Mouse (Mus musculus): Measurements from ENCODE around the gene Camkv. TPM values are rescaled to one million over a fixed set of nuclear protein-coding genes. Genes with fewer than 3 reads are reported as not detected.

Gene Camkv
- polyA plus RNA-seq, 1 experiment from 2014 or later = 3.5 TPM

DNA sequence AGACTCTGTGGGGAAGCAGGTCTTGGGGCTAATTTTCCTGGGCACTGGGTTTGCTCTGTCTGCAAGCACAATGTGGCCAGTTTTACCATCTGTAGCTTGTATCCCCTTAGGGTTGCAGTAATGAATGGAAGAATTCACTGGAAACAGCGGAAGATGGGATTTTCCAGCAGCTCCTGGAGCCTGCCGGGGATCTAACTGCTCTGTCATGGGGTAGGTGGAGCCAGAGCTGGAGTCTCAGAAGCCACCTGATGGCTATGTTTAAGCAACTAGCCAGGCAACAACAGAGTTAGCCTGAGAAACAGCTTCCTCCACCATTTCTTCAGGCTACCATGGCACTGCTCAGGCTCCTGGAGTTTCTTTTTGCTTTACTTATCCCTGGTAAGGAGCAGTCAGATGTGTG lies 56.7 kb downstream of the Camkv start, which contains the start of gene Cdhr4:
TSS of gene Cdhr4 (plus strand) at position 301 of the 400 bp plus-strand sequence.
- no peaks in the 10 kb centered on the region for H3K27me3 ChIP-seq (ENCODE audit: control insufficient read depth, insufficient read depth, low read length)
- 32% methylated on average over 2 of the region's 2 CpGs for WGBS
- H3K4me1 ChIP-seq (ENCODE audit: control insufficient read depth, insufficient read depth, low read length) = no peaks in the 10 kb centered on the region
- ATAC-seq (replicated peaks; ENCODE audit: insufficient number of reproducible peaks, low FRiP score, low TSS enrichment, low read depth) = no peak
- H3K4me3 ChIP-seq (ENCODE audit: low read depth, low read length) = no peak within 1 kb of the TSS
- H3K4me2 ChIP-seq (ENCODE audit: low read depth, low read length) = no peak within 1 kb of the TSS
- H3K36me3 ChIP-seq (replicated peaks; ENCODE audit: control insufficient read depth, insufficient read depth, low read depth, low read length) = no peaks in the 10 kb centered on the region
- no peak for DNase-seq (ENCODE audit: low spot score)
- H3K27ac ChIP-seq (replicated peaks; ENCODE audit: low read depth, low read length) = no peak within 1 kb of the TSS
- H3K9ac ChIP-seq (replicated peaks; ENCODE audit: low read length) = no peak within 1 kb of the TSS
- no peaks in the 10 kb centered on the region for H3K9me3 ChIP-seq (replicated peaks; ENCODE audit: control insufficient read depth, low read length)

DNA sequence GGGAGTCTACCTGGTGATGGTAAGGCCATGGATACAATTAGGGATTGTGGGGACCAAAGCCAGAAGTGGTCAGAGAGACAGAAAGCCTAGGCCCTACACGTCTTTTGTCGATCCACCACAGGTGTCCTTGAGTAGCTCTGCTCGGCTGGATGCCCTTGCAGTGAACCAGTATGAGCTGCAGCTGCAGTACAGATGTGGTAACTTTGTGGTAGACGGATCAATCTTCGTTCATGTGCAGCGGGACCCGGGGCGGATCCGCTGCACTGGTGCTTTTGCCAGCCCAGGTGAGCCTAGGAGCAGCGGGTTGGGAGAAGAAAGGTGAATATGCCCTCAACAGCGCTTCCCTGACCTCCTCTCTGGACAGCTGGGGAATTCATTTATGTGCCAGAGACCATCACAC lies 57.5 kb downstream of the Camkv start:
- no peak for ATAC-seq (replicated peaks; ENCODE audit: insufficient number of reproducible peaks, low FRiP score, low TSS enrichment, low read depth)
- H3K9ac ChIP-seq (replicated peaks; ENCODE audit: low read length) = no peak overlapping the region
- 86% methylated on average over 11 of the region's 11 CpGs for WGBS

DNA sequence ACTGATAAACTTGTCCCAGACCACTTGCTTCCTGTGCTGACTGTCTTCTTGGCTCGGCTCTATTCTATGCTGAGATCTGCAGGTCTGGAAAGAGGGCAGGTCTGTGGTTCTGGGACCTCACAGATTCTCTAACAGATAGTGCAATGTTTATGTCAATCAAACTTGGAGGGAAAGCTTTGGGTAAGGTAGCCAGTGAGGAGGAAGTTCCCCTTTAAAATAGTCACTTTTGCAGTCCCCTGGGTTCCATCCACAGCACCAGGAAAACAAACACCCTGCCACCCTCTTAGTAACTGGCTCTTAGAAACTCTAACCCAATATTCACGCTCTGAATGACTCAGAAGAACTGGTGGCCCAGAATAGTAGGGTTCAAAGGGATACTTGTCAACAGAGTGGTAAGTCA lies 59.0 kb downstream of the Camkv start:
- H3K4me1 ChIP-seq (ENCODE audit: control insufficient read depth, insufficient read depth, low read length) = no peaks in the 10 kb centered on the region
- no peaks in the 10 kb centered on the region for H3K36me3 ChIP-seq (replicated peaks; ENCODE audit: control insufficient read depth, insufficient read depth, low read depth, low read length)
- no peak overlapping the region for H3K9ac ChIP-seq (replicated peaks; ENCODE audit: low read length)
- WGBS = 71% methylated on average over 2 of the region's 2 CpGs
- H3K27ac ChIP-seq (replicated peaks; ENCODE audit: low read depth, low read length) = no peak overlapping the region
- ATAC-seq (replicated peaks; ENCODE audit: insufficient number of reproducible peaks, low FRiP score, low TSS enrichment, low read depth) (no peak), DNase-seq (ENCODE audit: low spot score) (no peak)
- no peaks in the 10 kb centered on the region for H3K27me3 ChIP-seq (ENCODE audit: control insufficient read depth, insufficient read depth, low read length)
- no peaks in the 10 kb centered on the region for H3K9me3 ChIP-seq (replicated peaks; ENCODE audit: control insufficient read depth, low read length)
- no peak overlapping the region for H3K4me2 ChIP-seq (ENCODE audit: low read depth, low read length)
- no peak overlapping the region for H3K4me3 ChIP-seq (ENCODE audit: low read depth, low read length)

More for the DNA sequence above, 57.5 kb downstream of the Camkv start:
- no peaks in the 10 kb centered on the region for H3K27me3 ChIP-seq (ENCODE audit: control insufficient read depth, insufficient read depth, low read length)
- no peaks in the 10 kb centered on the region for H3K9me3 ChIP-seq (replicated peaks; ENCODE audit: control insufficient read depth, low read length)
- no peak overlapping the region for H3K4me3 ChIP-seq (ENCODE audit: low read depth, low read length)
- no peaks in the 10 kb centered on the region for H3K4me1 ChIP-seq (ENCODE audit: control insufficient read depth, insufficient read depth, low read length)
- H3K4me2 ChIP-seq (ENCODE audit: low read depth, low read length) = no peak overlapping the region
- no peak overlapping the region for H3K27ac ChIP-seq (replicated peaks; ENCODE audit: low read depth, low read length)
- no peak for DNase-seq (ENCODE audit: low spot score)
- no peaks in the 10 kb centered on the region for H3K36me3 ChIP-seq (replicated peaks; ENCODE audit: control insufficient read depth, insufficient read depth, low read depth, low read length)

DNA sequence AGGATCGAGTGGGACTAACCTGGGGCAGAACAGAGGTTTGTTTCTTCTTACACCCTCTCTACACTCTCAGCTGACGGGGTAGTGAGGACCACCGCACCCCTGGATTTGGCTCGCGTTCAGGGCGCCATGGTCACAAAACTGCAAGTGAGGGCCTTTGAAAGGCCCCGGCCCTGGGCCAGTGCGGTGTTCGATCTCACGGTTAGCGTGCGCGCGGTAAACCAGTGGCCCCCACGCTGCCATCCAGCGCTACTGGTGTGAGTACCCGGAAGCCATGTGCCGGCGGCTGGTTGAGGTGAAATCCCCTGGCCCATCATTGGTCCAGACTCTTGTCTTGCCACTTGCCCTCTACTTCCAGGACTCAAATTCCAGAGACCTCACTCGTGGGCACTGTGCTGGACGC lies 60.0 kb downstream of the Camkv start:
- ATAC-seq (replicated peaks; ENCODE audit: insufficient number of reproducible peaks, low FRiP score, low TSS enrichment, low read depth) = no peak
- no peaks in the 10 kb centered on the region for H3K36me3 ChIP-seq (replicated peaks; ENCODE audit: control insufficient read depth, insufficient read depth, low read depth, low read length)
- no peaks in the 10 kb centered on the region for H3K9me3 ChIP-seq (replicated peaks; ENCODE audit: control insufficient read depth, low read length)
- no peaks in the 10 kb centered on the region for H3K27me3 ChIP-seq (ENCODE audit: control insufficient read depth, insufficient read depth, low read length)
- no peak overlapping the region for H3K4me3 ChIP-seq (ENCODE audit: low read depth, low read length)
- 93% methylated on average over 21 of the region's 21 CpGs for WGBS
- no peak for DNase-seq (ENCODE audit: low spot score)
- H3K9ac ChIP-seq (replicated peaks; ENCODE audit: low read length) = no peak overlapping the region
- H3K4me2 ChIP-seq (ENCODE audit: low read depth, low read length) = no peak overlapping the region
- H3K4me1 ChIP-seq (ENCODE audit: control insufficient read depth, insufficient read depth, low read length) = no peaks in the 10 kb centered on the region
- no peak overlapping the region for H3K27ac ChIP-seq (replicated peaks; ENCODE audit: low read depth, low read length)

DNA sequence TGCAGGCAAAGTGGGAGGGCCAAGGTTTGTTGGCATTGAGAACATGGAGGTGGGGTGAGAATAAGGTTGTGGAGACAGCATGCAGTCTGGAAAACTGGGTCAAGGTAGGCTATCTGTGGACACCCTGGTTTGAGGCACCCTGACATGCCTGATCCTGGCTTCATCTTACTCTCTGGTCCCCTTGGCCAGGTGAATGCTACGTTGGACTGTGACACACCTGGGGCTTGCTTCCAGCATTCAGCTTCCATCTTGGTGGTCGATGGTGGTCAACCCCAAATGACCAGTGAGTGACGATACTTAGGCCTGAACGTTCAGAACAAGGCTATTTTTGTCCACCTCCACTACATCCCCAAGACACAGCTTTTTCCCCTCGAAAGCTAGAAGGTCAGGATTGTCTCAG lies 60.6 kb downstream of the Camkv start, which contains the start of gene Gm20662:
TSS of gene Gm20662 (plus strand) at position 301 of the 400 bp plus-strand sequence.
- Histone ChIP-seq H3K4me2 (ENCODE audit: low read depth, low read length) (no peak within 1 kb of the TSS), H3K27me3 (ENCODE audit: control insufficient read depth, insufficient read depth, low read length) (no peaks in the 10 kb centered on the region), H3K36me3 (replicated peaks; ENCODE audit: control insufficient read depth, insufficient read depth, low read depth, low read length) (no peaks in the 10 kb centered on the region), H3K27ac (replicated peaks; ENCODE audit: low read depth, low read length) (no peak within 1 kb of the TSS), H3K9ac (replicated peaks; ENCODE audit: low read length) (no peak within 1 kb of the TSS), H3K4me3 (ENCODE audit: low read depth, low read length) (no peak within 1 kb of the TSS), H3K4me1 (ENCODE audit: control insufficient read depth, insufficient read depth, low read length) (no peaks in the 10 kb centered on the region), H3K9me3 (replicated peaks; ENCODE audit: control insufficient read depth, low read length) (no peaks in the 10 kb centered on the region)
- ATAC-seq (replicated peaks; ENCODE audit: insufficient number of reproducible peaks, low FRiP score, low TSS enrichment, low read depth) (no peak), DNase-seq (ENCODE audit: low spot score) (no peak)
- 93% methylated on average over 5 of the region's 5 CpGs for WGBS

Other genes with a start within 250 kb of the Camkv start
- 17.6 and 17.7 TPM in 2 replicates for gene Sema3f, start 225.2 kb upstream of the Camkv start, polyA plus RNA-seq (2014; fragmentation: Nextera tagmentation; extraction: Ambion mirVana)
- 184 and 198 TPM in 2 replicates for gene Rbm5, start 164.7 kb upstream of the Camkv start, polyA plus RNA-seq (2014; fragmentation: Nextera tagmentation; extraction: Ambion mirVana)
- 96.7 and 101 TPM in 2 replicates for gene Rbm6, start 62.4 kb upstream of the Camkv start, polyA plus RNA-seq (2014; fragmentation: Nextera tagmentation; extraction: Ambion mirVana)
- 11.5 and 12.5 TPM in 2 replicates for gene Mon1a, start 47.5 kb upstream of the Camkv start, polyA plus RNA-seq (2014; fragmentation: Nextera tagmentation; extraction: Ambion mirVana)
- gene Mst1r, start 28.8 kb upstream of the Camkv start, polyA plus RNA-seq (2014; fragmentation: Nextera tagmentation; extraction: Ambion mirVana) = 0.49 and 0.79 TPM in 2 replicates
- not detected in 2 replicates for gene Actl11, start 7.2 kb upstream of the Camkv start, polyA plus RNA-seq (2014; fragmentation: Nextera tagmentation; extraction: Ambion mirVana)
- gene Traip, start 14.5 kb downstream of the Camkv start, polyA plus RNA-seq (2014; fragmentation: Nextera tagmentation; extraction: Ambion mirVana) = 34.2 and 34.8 TPM in 2 replicates
- 12.2 and 13.2 TPM in 2 replicates for gene Uba7, start 39.8 kb downstream of the Camkv start, polyA plus RNA-seq (2014; fragmentation: Nextera tagmentation; extraction: Ambion mirVana)
- 4.0 and 4.5 TPM in 2 replicates for gene Gm20661, start 47.4 kb downstream of the Camkv start, polyA plus RNA-seq (2014; fragmentation: Nextera tagmentation; extraction: Ambion mirVana)
- gene Inka1, start 50.2 kb downstream of the Camkv start, polyA plus RNA-seq (2014; fragmentation: Nextera tagmentation; extraction: Ambion mirVana) = 101 and 108 TPM in 2 replicates
- 7.6 and 10.2 TPM in 2 replicates for gene Cdhr4, start 56.8 kb downstream of the Camkv start, polyA plus RNA-seq (2014; fragmentation: Nextera tagmentation; extraction: Ambion mirVana)
- gene Gm20662, start 60.7 kb downstream of the Camkv start, polyA plus RNA-seq (2014; fragmentation: Nextera tagmentation; extraction: Ambion mirVana) = 0.14 and 0.59 TPM in 2 replicates
- 28.0 and 30.1 TPM in 2 replicates for gene Ip6k1, start 66.8 kb downstream of the Camkv start, polyA plus RNA-seq (2014; fragmentation: Nextera tagmentation; extraction: Ambion mirVana)
- gene Gmppb, start 113.6 kb downstream of the Camkv start, polyA plus RNA-seq (2014; fragmentation: Nextera tagmentation; extraction: Ambion mirVana) = 19.2 and 19.9 TPM in 2 replicates
- gene Amigo3, start 117.5 kb downstream of the Camkv start, polyA plus RNA-seq (2014; fragmentation: Nextera tagmentation; extraction: Ambion mirVana) = 1.4 and 1.5 TPM in 2 replicates
- gene Mst1, start 144.8 kb downstream of the Camkv start, polyA plus RNA-seq (2014; fragmentation: Nextera tagmentation; extraction: Ambion mirVana) = 0.28 and 0.31 TPM in 2 replicates
- gene Rnf123, start 147.7 kb downstream of the Camkv start, polyA plus RNA-seq (2014; fragmentation: Nextera tagmentation; extraction: Ambion mirVana) = 22.0 and 23.5 TPM in 2 replicates
- 45.3 and 47.2 TPM in 2 replicates for gene Apeh, start 158.9 kb downstream of the Camkv start, polyA plus RNA-seq (2014; fragmentation: Nextera tagmentation; extraction: Ambion mirVana)